Mouse (Mus musculus): Measurements from ENCODE around the gene Gm5431.

- TF ChIP-seq CTCF (IDR thresholded peaks at IDR 0.05; ENCODE audit: low read depth) (no peak), EP300 (IDR thresholded peaks at IDR 0.05; ENCODE audit: low read depth) (no peak)
These were observed 63.7 kb downstream of the Gm5431 start for GRCm38 (mm10) chr11:48838181-48838797.
